Mouse (Mus musculus) frontal cortex, postnatal 10 days (tissue): ENCODE results near the gene Rell1.

Source experiments
- DNase-seq, 2 experiments: peaks; one replicate each; pipeline ENCODE4 v3.0.0; 2022; ENCODE audit warnings: low spot score in 2 of 2, mixed read lengths in 1 of 2

Rell1 gene

DNA sequence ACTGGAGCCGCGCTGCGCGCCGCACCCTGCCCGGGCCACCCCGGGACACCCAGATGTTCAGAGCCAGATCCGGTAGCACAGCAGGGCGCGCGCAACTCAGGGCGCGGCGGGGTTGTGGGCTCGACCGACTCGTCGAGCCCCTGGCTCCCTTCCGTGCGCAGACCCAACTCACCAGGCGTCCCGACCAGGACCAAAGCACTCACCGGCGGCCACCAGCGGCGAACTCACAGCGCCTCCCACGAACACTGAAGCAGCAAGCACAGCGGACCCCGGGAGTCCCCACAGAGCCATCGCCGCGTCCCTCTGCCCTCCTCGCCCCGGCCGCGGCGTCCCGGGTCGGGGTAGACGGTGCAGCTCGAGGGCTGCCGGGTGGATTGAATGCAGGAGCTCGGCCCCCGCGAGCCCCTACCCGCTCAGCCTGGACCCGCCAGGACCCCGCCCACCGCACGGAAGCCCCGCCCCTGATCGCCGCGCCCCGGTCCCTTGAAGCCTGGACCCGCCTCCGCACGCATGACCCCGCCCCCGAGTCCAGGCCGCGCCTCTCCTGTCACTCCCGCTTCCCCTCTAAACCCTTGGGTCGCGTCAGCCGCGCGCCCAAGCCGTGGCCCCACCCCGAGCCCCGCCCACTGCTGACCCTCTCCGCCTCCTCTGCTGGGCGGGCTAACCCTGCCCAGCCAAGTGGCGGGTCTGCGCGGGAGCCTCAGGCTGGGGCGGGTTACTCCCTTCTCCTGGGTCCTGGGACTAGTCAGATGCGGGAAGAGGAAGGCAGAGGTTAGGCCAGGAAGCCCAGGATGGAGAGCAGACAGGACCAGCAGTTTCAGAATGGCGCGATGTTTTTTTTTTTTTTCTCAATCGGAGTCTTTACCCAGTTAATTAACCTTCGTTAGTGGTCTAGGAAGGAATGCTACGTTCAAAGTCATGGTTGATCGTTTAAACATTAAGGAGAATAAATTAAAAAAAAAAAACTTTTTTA is at the start of gene Rell1:
Gene Rell1, minus strand, starts transcription at position 455 of the 973 bp plus-strand sequence.
- DNase-seq = peak; percentile 86 to 93

DNA sequence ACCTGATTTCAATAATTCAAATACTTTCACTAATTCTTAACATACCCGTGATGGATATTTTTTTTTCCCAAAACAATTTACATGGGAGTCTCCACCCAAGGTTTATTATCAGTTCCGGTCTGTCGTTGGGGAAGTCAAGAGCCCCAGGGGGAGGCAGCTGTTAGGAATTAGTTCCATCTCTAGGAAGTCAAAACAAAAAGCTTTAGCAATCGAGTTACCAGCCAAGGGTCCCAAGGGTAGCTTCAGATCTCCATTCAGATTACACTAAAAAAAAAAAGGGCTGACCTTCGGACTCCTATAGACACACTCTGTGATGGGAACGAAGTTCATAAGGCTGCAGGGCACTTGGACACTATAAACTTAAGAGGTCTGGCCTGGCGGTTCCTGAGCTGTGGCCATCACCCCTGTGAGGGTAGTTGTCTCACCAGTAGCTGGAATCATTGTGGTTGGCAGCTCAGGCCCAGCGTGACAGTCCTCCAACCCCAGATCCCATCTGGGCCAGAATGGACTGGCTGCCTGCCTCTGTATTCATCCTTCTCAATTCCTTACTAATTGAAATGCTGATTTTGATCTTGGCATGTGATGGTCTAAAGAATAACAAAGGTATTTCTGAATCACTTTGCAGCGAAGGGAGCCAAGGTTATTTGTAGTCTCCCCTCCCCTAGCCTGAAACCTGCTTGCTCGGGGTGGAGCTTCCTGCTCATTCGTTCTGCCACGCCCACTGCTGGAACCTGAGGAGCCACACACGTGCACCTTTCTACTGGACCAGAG is 44.1 kb upstream of the Rell1 start:
- DNase-seq = no peak

DNA sequence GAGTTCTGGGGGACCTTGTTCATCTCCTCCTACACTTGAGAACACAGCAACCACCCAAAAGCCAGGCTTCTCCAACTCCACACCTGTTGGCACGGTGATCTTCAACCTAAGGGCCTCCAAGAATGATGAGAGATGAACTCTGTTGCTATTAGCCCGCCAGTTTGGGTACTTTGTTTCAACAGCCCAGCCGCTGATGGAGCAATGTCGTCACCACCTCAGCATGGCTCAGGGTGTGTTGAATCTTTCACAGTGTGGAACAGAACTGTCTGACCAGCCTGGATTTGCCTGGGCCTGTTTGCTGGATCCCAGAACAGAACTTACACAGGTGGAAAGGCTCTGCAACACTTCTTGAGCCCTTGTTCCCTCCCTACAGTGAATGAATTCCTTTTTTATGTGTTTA is 37.9 kb upstream of the Rell1 start:
- DNase-seq = no peak

DNA sequence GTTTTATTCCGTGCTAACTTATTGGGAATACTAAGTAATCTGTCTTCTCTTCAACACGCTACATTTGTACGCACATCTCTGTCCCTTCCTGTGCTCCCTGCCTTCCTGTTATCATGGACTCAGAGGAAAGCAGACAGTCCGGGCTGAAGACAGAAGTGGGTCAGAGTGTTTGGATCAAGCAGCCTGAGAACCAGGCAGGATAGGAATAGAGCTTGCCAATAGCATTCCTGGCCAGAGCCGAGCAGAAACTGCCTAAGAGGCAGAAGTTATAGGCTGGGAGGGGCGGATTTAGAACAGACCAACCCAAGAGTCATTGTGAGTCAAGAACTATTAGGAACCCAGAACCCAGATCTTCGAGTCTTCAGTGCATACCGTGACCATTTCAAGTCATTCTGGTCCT is 34.6 kb upstream of the Rell1 start:
- no peak for DNase-seq

DNA sequence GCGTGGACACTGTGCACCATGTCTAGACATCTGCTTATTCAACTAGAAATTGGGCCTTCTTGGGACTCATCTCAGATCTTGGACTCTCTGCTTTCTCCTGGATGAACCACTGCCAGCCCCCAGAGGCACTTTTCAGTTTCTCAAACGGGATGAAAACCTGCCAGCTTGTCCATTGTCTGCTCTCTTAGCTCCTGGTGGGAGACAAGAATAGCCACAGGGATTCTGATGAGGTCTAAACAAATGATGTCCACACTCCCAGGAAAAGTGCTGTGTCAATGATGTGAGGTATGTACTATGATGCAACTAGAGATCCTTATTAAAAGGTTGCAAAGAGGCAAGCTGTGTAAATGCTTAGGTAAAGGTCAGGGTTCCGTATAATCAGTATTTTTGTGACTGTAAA is 25.2 kb upstream of the Rell1 start:
- no peak for DNase-seq

DNA sequence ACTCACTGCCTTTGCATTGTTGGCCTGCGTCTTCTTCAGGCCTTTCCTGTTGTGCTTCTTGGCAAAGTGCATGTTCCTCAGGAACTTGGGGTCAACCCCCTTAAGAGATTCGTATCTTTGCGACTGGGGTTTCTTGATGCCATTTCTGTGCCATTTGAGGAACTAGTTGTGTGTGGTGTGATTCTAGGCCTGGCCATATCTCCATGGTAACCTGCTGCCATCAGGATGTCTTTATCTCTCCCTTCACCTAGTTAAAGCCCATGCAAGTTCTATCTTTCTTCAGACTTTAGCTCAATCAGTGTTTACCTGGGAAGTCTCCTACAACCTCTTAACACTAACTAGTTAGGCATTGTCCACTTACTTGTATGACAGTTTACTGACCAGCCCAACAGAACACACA is 22.0 kb upstream of the Rell1 start:
- no peak for DNase-seq

DNA sequence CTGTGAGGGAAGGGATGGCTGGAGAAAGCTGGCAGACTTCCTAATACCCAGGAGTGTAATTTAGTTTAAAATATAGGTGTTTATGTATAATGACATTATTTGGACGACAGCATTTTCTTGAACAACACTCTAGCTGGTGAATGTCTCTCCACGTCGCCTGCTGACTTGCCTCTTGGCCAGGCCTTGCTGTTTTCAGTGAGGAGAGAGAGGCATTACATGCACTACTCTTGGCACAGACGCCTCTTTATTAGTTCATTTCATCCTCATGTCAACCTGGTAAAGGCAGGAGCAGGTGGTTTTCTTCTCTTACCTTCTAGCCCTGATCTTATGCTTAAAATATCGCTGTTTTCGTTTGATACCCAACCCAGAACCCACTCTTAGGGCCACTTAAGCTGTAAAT is 17.6 kb upstream of the Rell1 start:
- no peak for DNase-seq

DNA sequence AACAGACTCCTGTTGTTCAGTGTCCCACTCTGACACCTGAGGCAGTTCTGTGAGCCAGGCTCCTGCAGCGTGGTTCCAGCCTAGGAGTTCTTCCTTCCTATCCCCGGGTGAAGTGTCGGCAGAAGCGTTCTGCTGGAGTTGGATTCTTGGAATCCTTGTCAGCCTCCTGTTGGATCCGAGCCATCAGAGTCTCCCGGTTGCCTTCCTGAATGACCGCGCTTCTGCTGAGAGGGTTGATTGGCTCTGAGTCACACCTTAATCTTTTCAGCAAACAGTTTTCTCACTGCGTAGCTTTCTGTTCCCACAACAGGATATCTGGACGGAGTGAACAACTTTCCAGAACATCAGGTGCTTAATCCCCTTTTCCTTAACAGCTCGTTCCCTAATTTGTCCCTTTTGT is 13.6 kb upstream of the Rell1 start:
- DNase-seq = no peak

DNA sequence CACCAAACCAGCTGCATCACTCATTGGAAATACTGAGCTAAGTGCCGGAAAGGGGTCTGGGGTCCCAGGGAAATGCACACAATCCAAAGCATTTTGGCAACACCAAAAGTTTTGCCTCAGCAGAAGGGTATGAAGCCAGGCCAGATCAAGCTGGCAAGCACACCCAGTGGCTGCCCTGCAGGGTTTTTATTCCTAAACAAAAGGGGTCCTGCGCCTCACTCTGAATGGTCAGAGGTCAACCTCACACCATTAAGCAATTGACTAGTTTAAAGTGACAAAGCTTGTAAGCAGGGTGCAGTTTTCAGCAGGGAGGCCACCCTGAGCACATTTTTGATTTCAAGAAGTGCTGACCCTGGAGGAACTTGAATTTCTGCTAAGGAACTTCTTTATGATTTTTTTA is 2.3 kb upstream of the Rell1 start:
- no peak for DNase-seq

DNA sequence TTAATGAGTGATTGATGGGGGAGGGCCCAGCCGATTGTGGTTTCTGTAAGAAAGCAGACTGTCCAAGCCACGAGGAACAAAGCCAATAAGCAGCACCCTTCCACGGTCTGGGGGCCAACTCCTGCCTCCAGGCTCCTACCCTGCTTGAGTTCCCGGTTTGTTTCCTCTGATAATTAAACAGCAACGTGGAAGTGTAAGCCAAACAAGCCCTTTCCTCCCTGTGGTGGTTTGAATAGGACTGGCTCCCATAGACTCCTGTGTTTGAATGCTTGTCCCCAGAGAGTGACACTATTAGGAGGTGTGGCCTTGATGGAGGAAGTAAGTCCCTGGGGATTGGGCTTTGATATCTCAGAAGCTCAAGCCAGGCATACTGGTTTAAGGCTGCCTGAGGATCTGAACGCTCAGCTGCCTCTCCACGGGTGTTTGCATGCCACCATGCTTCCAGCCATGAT is 1.6 kb upstream of the Rell1 start:
- DNase-seq = no peak

DNA sequence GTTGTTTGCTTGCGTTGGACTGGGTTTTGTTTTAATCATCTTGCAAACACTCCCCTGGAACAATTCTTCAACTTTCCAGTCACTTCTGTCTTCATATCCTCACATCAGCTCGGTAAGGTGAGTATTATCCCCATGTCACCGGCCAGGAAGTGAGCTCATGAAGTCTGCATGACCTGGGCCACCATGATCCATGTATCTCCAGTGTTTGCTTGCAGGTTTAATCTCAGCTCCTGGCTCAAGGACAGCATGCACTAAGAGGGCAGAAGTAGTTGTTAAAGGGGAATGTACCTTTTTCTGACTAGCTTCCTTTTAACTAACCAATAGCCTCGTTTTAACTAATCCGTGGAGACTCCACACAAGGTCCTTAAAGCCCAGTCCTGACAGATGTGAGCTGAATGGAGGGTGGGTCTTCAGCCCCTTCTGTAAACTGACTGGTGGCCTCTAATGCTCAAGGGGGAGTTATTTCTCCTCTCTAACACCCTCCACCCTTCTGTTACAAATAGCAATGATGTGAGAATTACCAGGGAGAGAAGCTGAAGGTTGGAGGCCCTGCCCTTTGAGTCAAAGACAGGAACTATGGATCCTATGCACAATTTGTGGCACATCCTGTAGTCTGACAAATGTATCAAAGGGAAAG is 897 bp upstream of the Rell1 start:
- no peak for DNase-seq

DNA sequence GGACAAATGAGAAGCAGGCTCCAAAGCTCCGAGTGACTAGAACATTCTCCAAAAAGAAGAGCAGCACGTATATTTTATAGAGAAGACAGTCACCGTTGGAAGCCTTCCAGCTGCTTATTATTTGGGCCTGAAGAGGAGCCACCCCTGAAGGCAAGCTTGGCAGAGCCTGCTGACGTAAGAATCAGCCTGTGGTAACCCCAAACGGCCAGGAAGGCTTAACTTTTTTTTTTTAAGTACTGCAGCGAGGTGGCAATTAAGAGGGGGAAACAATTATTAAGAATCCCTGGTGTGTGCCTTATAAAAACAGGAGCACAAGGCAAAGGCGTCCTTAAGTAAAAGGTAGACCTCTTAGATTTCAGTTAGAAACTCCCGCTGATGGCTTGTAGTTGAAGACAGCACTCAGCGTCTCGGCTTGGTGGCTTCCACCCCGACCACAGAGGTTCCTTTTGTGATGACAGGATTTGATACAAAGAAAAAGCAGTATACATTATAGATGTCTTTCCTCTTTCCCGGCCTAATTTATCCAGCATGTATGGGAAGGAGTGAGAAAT is 1.0 kb downstream of the Rell1 start:
- DNase-seq = no peak

DNA sequence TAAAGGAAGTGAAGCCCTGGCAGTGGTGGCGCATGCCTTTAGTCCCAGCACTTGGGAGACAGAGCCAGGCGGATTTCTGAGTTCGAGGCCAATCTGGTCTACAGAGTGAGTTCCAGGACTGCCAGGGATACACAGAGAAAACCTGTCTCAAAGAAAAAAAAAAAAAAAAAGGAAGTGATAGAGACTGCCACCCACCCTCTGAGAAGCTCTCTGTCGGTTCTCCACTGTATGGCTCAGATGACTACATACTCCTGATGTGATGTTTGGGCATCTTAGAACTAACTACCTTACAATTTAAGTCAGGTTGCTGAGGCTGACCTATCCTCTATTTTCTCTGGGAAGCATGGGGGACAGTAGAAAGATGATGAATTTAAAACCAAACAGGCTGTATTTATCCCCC is 2.3 kb downstream of the Rell1 start:
- DNase-seq = no peak

DNA sequence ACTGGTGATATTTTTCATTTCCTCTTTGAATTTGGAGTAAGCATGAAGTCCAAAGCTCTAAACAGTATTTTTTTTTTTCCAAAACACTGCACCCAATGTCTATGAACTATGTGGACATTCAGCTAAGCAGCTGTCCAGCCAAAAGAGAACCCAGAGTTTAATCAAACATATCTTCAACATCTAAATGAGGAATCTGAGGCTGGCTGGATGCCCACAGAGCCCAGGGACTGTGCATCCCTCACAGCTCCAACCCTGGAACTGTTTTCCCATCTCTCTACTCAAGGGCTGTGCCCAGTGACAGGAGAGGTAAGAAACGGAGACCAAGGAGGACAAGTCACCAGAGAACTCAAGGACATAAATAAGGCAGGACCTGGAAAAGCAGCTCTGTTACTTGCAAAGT is 2.8 kb downstream of the Rell1 start:
- no peak for DNase-seq

DNA sequence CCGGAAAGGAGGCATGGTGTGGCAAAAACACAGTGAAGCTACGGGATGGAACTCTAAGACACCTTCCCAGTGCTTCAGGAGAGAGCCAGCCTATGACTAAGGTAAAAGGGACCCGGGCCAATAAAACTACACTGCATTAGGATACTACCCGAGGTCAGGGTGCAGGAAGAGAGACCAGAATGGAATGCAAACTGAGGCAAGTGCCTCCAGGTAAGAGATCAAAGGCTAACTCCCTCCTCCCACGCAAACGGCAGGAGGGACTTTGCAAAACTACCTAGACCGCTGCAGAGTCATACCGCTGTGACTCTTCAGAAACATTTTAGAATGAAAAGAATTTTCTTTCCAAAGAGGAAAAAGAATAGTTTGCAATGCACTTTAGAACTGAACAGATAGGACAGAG is 4.1 kb downstream of the Rell1 start:
- no peak for DNase-seq

DNA sequence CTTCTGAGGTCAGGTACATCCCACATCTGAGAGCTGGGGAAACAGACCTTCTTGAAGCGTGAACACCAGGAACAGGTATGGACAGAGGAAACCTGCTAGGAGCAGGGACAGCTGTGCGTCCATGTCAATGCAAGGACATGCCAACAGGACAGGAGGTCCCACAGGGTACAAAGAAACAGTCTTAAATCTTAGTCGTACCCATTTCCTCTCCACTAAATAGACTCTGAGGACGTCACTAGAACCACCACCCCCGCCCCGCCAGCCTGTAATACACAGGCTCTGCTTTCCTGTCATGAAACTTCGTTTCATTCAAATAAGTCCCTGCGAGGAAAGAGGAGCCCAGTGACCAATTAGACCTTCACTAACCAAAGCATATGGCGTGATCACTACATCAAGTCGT is 7.0 kb downstream of the Rell1 start:
- no peak for DNase-seq

DNA sequence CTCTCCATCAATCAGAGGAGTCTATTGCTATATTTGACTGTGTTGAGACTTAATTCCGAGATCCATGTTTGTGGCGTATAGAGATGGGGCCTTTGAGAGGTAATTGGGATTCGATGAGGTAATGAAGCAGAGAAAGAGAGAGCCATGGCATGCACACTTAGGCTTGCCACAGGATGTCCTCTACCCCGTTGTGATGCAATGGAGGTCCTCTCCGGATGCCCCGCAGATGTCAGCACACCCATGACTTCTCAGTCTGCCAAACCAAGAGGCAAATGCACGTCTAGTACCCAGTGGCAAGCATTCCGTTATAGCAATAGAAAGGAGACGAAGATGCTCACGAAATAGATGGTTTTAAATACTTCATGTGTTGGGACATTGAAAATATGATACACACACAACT is 8.1 kb downstream of the Rell1 start:
- DNase-seq = no peak

DNA sequence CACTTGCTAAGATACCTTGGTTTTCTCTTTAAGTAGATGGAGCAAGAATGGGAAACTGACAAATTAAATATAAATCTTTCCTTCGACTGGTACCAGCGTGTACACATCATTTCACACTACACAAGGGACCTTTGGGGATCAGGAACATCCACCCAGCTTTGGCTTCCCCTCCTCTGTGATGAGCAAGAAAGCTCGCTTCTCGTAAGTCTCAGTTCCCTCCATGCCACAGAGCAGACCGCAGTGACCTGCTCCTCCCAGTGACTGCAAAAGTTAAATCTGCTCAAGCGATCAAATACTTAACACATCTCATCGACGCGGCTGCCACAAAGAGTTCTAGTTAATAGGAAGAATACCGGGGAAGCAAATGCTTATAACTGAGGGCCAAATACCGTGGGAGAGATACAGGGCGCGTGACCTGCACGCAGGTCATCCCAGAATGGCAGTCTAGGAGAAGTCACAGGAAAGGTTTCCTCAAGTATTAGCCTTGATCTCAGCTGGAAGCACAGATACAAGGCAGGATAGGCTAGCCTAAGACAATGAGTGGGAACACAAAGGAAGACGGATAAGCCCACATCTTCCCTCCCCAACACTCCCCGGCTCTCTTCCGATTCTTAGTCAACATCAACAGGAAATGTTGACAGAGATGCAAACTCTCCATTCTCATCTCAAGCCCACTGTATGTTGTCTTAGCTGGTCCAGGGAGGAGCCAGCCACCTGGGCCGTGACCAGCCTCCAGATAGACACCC is 9.6 kb downstream of the Rell1 start:
- DNase-seq = no peak

DNA sequence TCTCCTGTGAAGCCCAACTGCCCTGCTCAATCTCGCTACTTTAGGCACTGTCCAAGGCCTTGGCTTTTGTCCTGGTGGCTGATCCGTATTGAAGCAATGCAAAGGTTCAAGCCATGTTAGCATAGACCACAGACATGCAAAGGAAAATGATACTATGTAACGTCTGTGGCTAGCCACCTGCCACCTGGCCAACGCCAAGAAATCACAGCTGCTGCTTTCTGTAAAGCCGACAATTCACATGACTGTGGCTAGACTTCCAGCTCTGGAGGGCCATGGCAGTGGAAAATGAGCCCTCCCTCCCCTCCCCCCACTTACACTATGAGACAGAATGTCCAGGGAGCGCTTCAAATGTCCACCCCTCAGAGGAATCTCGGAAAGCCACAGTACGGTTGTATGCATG is 11.1 kb downstream of the Rell1 start:
- DNase-seq = no peak

DNA sequence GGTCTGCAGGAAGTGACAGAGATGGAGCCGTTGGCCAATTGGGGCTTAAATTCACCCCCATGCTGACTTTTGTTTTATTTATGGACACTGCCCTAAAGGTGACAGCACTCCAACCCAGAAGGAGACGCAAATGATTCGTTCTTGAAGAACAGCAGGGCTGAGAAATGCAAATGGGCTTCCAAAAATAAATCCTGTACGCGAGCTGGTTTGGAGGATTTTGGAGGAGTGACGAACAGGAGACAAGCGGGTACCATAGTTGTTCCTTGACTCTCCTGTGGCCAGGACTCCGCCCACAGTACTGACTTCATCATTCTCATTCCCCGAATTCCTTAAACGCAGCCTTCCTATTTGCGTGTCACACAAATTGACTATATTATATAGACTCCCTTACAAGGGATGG is 12.3 kb downstream of the Rell1 start:
- no peak for DNase-seq

DNA sequence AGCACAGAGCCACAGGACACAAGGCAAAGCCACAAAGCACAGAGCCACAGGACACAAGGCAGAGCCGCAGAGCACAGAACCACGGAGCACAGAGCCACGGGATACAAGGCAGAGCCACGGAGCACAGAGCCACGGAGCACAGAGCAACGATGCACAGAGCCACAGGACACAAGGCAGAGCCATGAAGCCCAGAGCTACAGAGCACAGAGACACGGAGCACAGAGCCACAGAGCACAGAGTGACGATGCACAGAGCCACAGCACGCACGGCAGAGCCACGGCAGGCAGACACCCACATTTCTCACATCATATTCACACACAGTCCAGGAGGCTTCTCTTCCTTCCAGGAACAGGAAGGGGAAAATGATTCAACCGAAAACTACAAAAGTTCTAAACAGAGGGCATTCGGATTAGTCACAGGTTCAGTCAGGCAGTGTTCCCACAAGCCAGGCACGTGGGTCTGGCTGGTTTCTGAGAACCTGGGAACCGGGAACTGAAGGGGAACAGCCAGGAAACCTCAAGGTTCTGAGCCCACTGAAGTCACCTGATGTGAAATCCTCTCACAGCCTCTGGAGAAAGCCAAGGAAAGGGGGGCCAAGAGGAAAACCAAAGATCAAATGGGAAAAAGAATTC is 15.2 kb downstream of the Rell1 start:
- no peak for DNase-seq
